Mouse (Mus musculus) stomach, postnatal 0 days (tissue): ENCODE data around the gene Prkce.

Experiments
- CTCF ChIP-seq: IDR thresholded peaks from 2 replicates; pipeline ENCODE4 v1.5.1; 2016; ENCODE audit warnings: antibody characterized with exemption, low read depth, mild to moderate bottlenecking, moderate library complexity
- EP300 ChIP-seq: optimal IDR thresholded peaks from 2 replicates; pipeline ENCODE3; 2016; ENCODE audit warnings: antibody characterized with exemption

- TF ChIP-seq CTCF = no peak
- no peak for TF ChIP-seq EP300
These were observed 361.4 kb downstream of the Prkce start for GRCm38 (mm10) chr17:86529003-86529402.
